Mouse (Mus musculus) liver, embryonic 14.5 days (tissue): ENCODE measurements around the gene Gm29609.

ENCODE experiments used
- CTCF ChIP-seq: IDR thresholded peaks from 2 replicates; pipeline ENCODE4 v1.5.1; 2016; ENCODE audit warnings: antibody characterized with exemption, low read depth, control low read depth
- EP300 ChIP-seq: IDR thresholded peaks from 2 replicates; pipeline ENCODE4 v1.6.1; 2016; ENCODE audit warnings: antibody characterized with exemption, low read depth

DNA sequence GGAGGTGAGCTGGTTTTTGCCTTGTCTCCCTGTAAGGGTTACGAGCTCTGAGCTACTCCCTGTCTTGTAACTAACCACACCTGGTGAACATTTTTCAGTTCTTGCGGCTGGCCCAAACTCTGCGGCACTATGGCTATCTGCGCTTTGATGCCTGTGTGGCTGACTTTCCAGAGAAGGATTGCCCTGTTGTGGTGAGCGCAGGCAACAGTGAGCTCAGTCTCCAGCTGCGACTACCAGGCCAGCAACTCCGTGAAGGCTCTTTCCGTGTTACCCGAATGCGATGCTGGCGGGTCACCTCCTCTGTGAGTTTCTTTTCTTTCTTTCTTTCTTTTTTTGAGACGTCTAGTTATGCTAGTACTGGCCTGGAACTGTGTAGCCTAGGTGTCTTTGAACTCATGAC is 17.4 kb upstream of the Gm29609 start:
- TF ChIP-seq CTCF (no peak), EP300 (no peak)
